Mouse (Mus musculus): ENCODE results near the gene B430306N03Rik.

DNA sequence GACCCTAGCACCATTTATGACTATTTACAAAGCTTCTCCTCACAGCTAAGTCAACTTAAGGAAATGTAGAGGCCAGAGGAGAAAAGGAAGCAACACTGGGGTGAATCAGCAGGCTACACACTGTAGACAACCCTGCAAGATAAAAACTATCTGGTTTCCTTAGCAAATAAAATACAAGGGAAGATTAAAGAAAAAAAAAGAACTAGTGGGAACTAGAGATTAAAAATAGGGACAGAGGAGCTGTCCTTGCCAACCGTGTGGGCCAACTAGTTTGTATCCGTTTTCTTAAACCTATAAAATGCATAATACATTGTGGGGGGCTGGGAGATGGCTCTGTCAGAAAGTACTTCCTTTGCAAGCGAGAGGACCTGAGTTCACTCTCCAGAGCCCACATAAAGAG is 26.0 kb downstream of the B430306N03Rik start:
- TF ChIP-seq CTCF (conservative IDR thresholded peaks at IDR 0.05; ENCODE audit: low read length) = no peak
- TF ChIP-seq NANOG (IDR thresholded peaks at IDR 0.05; ENCODE audit: borderline replicate concordance, low read length) = no peak
- TF ChIP-seq POU5F1 (IDR thresholded peaks at IDR 0.05; ENCODE audit: borderline replicate concordance, low read length) = no peak
